Mouse (Mus musculus) olfactory bulb, adult 2 months (tissue): ENCODE results near the gene Sart1.

Experiments used
- CTCF ChIP-seq: fragments of 200-500 bp; IDR thresholded peaks from 2 replicates; pipeline ENCODE4 v1.5.1; 2012; ENCODE audit warnings: low read depth, mild to moderate bottlenecking, low read length, moderate library complexity; ENCODE audit not compliant: insufficient read depth
- POLR2A ChIP-seq: fragments of 200-500 bp; IDR thresholded peaks from 2 replicates; pipeline ENCODE4 v1.6.1; 2012; ENCODE audit warnings: mild to moderate bottlenecking, low read depth, low read length, moderate library complexity; ENCODE audit not compliant: insufficient read depth

DNA sequence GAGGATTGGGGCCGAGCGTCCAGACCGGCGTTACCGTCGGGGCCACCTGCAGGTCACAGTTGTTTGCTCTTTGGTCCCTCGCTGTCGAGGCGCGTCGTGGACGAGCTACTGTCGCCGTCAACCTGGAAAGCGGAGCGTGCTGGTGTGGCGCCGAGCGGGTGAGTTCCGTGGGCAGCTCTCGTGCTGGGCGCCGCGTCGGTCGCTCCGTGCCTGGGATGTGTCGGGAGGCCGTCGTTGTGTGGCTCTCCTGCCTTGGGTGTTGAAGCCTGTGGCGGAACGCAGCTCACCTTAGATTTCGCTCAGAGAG, 21.5 kb downstream of the Sart1 start, which contains the start of gene Banf1:
- TF ChIP-seq CTCF (no peak), POLR2A (no peak)
